In the genomic region with DNA sequence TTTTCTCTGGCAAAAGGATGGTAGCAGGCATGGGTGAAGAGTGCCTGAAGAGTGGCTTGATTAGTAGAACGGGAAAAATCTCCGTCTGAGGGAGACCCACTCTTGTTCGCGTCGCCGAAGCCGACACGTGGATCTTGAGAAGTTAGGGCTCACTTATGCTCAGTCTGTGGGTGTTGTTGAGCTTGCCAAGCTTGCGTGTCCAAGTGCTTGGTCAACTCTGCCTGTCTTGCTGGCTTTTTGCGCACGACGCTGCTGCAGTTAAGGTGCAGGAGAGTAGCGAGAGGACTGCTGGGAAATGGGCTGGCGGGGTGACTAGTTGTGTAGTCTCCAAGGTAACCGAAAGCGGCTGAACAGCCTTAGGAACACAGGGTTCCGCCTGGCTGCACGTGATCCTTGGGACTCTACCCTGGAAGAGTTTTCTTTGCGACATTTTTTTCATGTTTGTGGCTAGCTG, we compare ENCODE assay signal across 8 mouse cellular contexts. TPM values are rescaled to one million over a fixed set of nuclear protein-coding genes. Genes with fewer than 3 reads are reported as not detected.
A peak's percentile ranks its signal among the peaks of the same experiment; 100 is the strongest.
DNase-seq lines count a peak whose midpoint lies in the region; ATAC-seq and TF ChIP-seq lines count a peak whose summit lies in the region.

No protein-coding gene starts in this region.

- intact Hi-C loops in heart, postnatal 25 days (cut with DNase I): loop anchor here (5.0 kb wide), 1 partner anchor 101 kb away; a partner anchor contains a TSS

- H3K27ac ChIP-seq in ES-E14 (ENCODE audit: insufficient read depth, low read depth, low read length, poor library complexity, severe bottlenecking): peak overlapping the region; percentile 54; the same call in 1 of the 2 replicates
- H3K27ac ChIP-seq in forebrain, embryonic 15.5 days (replicated peaks): no peak overlapping the region
- peak overlapping the region; percentile 97 for H3K27ac ChIP-seq in lung, embryonic 15.5 days
- no peak overlapping the region for H3K27ac ChIP-seq in olfactory bulb, adult 2 months (ENCODE audit: insufficient read depth, low read depth, low read length)
- no peak overlapping the region for H3K27ac ChIP-seq in thymus, adult 2 months (ENCODE audit: control insufficient read depth, insufficient read depth, low read length)

- H3K9ac ChIP-seq in ES-E14 (ENCODE audit: insufficient read depth, low read depth, low read length, poor library complexity, severe bottlenecking): peak overlapping the region; percentile 76
- peak overlapping the region; percentile 53 for H3K9ac ChIP-seq in forebrain, embryonic 15.5 days (replicated peaks)
- peak overlapping the region; percentile 50 for H3K9ac ChIP-seq in lung, embryonic 15.5 days

- TF ChIP-seq POLR2A in olfactory bulb, adult 2 months (IDR thresholded peaks at IDR 0.05; ENCODE audit: insufficient read depth, low read depth, low read length): no peak
- no peak for TF ChIP-seq POLR2A in thymus, adult 2 months (IDR thresholded peaks at IDR 0.05; ENCODE audit: control insufficient read depth, extremely low read depth, insufficient read depth, low read length, poor library complexity)

- H3K36me3 ChIP-seq in ES-E14 (ENCODE audit: control insufficient read depth, insufficient read depth, low read length, poor library complexity, severe bottlenecking): no peaks in the 10 kb centered on the region; the same call in none of the 2 replicates
- peaks cover 6% of the 10 kb centered on the region for H3K36me3 ChIP-seq in forebrain, embryonic 15.5 days
- peaks cover 13% of the 10 kb centered on the region for H3K36me3 ChIP-seq in lung, embryonic 15.5 days
- peaks cover 4% of the 10 kb centered on the region for H3K36me3 ChIP-seq in thymus, adult 2 months (ENCODE audit: control insufficient read depth, insufficient read depth, low read length)

- H3K9me3 ChIP-seq in ES-E14 (ENCODE audit: control insufficient read depth, insufficient read depth, low read depth, low read length): no peaks in the 10 kb centered on the region
- H3K9me3 ChIP-seq in forebrain, embryonic 15.5 days: no peaks in the 10 kb centered on the region
- H3K9me3 ChIP-seq in lung, embryonic 15.5 days: no peaks in the 10 kb centered on the region

- H3K4me1 ChIP-seq in ES-E14 (ENCODE audit: control insufficient read depth in 2 of 2, insufficient read depth in 2 of 2, low read length in 2 of 2, poor library complexity in 1 of 2): 0 out of 4 replicates have a peak, but pooled peaks cover 0 to 7% of the 10 kb centered on the region in 2 experiments
- H3K4me1 ChIP-seq in forebrain, embryonic 15.5 days: peaks cover 19% of the 10 kb centered on the region
- peaks cover 26% of the 10 kb centered on the region for H3K4me1 ChIP-seq in lung, embryonic 15.5 days
- H3K4me1 ChIP-seq in olfactory bulb, adult 2 months (ENCODE audit: control insufficient read depth, insufficient read depth, low read length): peaks cover 9% of the 10 kb centered on the region
- H3K4me1 ChIP-seq in thymus, adult 2 months (replicated peaks; ENCODE audit: control insufficient read depth, insufficient read depth, low read length): peaks cover 6% of the 10 kb centered on the region; the same call in 1 of the 2 replicates

- peak overlapping the region; percentile 85 for H3K4me2 ChIP-seq in forebrain, embryonic 15.5 days (replicated peaks)
- peak overlapping the region; percentile 91 for H3K4me2 ChIP-seq in lung, embryonic 15.5 days

- no peaks in the 10 kb centered on the region for H3K27me3 ChIP-seq in forebrain, embryonic 15.5 days
- H3K27me3 ChIP-seq in lung, embryonic 15.5 days: no peaks in the 10 kb centered on the region
- no peaks in the 10 kb centered on the region for H3K27me3 ChIP-seq in thymus, adult 2 months (ENCODE audit: control insufficient read depth, insufficient read depth, low read length)

- ATAC-seq in forebrain, embryonic 15.5 days (replicated peaks): no peak
- peak; percentile 67; the same call in 1 of the 2 replicates for ATAC-seq in lung, embryonic 15.5 days (ENCODE audit: borderline replicate concordance, extremely low read depth, low FRiP score, low TSS enrichment)

- no peak for TF ChIP-seq CTCF in olfactory bulb, adult 2 months (IDR thresholded peaks at IDR 0.05; ENCODE audit: insufficient read depth, low read depth, low read length)
- TF ChIP-seq CTCF in thymus, adult 2 months (IDR thresholded peaks at IDR 0.05; ENCODE audit: borderline replicate concordance, control insufficient read depth, extremely low read depth, insufficient read depth, low read length, poor library complexity): 0 out of 2 replicates have a peak, but pooled peaks have one; percentile 19

- in situ Hi-C loops in ES-E14 (cut with MboI; ENCODE audit: low sequenced_read_pairs in 2 of 2, unreplicated experiment in 2 of 2): no loop called here

- peak; percentile 71 for DNase-seq in ES-E14 (ENCODE audit: low read depth, low spot score)
- peak; percentile 42 for DNase-seq in cerebellum, adult 11-12 months
- DNase-seq in heart, postnatal 25 days (ENCODE audit: low spot score): peak; percentile 59
- DNase-seq in layer of hippocampus, adult 18-20 months (ENCODE audit: low spot score in 2 of 2): peak; percentile 44 to 67
- DNase-seq in thymus, adult 2 months: peak; percentile 45

- WGBS in forebrain, embryonic 15.5 days: 7% methylated on average over 19 of the region's 19 CpGs
- WGBS in lung, embryonic 15.5 days: 4% methylated on average over 19 of the region's 19 CpGs
- WGBS in olfactory bulb, adult 2 months: 11% methylated on average over 19 of the region's 19 CpGs
- WGBS in thymus, adult 2 months: under 1% methylated on average over 19 of the region's 19 CpGs

- H3K4me3 ChIP-seq in ES-E14 (ENCODE audit: insufficient read depth in 1 of 2, low read depth in 1 of 2, low read length in 2 of 2, poor library complexity in 1 of 2, severe bottlenecking in 1 of 2): peak overlapping the region; percentile 68 to 72
- H3K4me3 ChIP-seq in forebrain, embryonic 15.5 days: peak overlapping the region; percentile 58
- peak overlapping the region; percentile 57 for H3K4me3 ChIP-seq in lung, embryonic 15.5 days
- peak overlapping the region; percentile 37 for H3K4me3 ChIP-seq in olfactory bulb, adult 2 months (ENCODE audit: insufficient read depth, low read depth, low read length)
- peak overlapping the region; percentile 56 for H3K4me3 ChIP-seq in thymus, adult 2 months (ENCODE audit: control insufficient read depth, insufficient read depth, low read length)

TF ChIP-seq in ES-E14, 5 proteins besides CTCF, POLR2A, EP300 and RAD21:
- no peak for TF ChIP-seq HCFC1 (IDR thresholded peaks at IDR 0.05; ENCODE audit: borderline replicate concordance, insufficient read depth, low read length)
- TF ChIP-seq MAFK (IDR thresholded peaks at IDR 0.05; ENCODE audit: insufficient read depth, low read depth, low read length): no peak
- TF ChIP-seq ZNF384 (IDR thresholded peaks at IDR 0.05; ENCODE audit: low read depth, low read length): peak; percentile 64
- TF ChIP-seq ZC3H11A (IDR thresholded peaks at IDR 0.05; ENCODE audit: borderline replicate concordance, low read depth, low read length): no peak

RNA-seq across cellular contexts. Expression of a gene that starts 1.1 kb away (rescaled TPM):
- 142 and 173 TPM in 2 replicates for total RNA-seq in ES-E14 (2012; rRNA removed)
- 28.0 and 29.0 TPM in 2 replicates for polyA plus RNA-seq in forebrain, embryonic 15.5 days (2015; fragmentation: Nextera tagmentation; extraction: Ambion mirVana)
- 10 to 100 TPM; 31.9 to 42.9 TPM for total RNA-seq in heart, postnatal 25 days (2021)
- 10 to 100 TPM; 69.2 to 71.2 TPM for total RNA-seq in layer of hippocampus, adult 18-20 months (2021)
- polyA plus RNA-seq in lung, embryonic 15.5 days (2015; fragmentation: Nextera tagmentation; extraction: Ambion mirVana): 22.8 and 27.5 TPM in 2 replicates
- polyA plus RNA-seq in olfactory bulb, adult 2 months (2012; ENCODE audit: insufficient read depth, insufficient read length, low replicate concordance, missing spikeins): 172 TPM in 1 of 2 replicates, not detected in the other
- polyA plus RNA-seq in thymus, adult 2 months (2012; rRNA removed): 47.4 and 50.6 TPM in 2 replicates

Comparison
In these comparisons a context has a peak if more than half of its experiments do, and no peak if none do; other contexts are left out.
1. H3K27ac ChIP-seq: peak in ES-E14 (single experiment) and lung, embryonic 15.5 days (single experiment); none in forebrain, embryonic 15.5 days (single experiment), olfactory bulb, adult 2 months (single experiment) and thymus, adult 2 months (single experiment).
2. Peak in every context shown above with its lines, with median percentiles within 50 percentile points of each other: DNase-seq, H3K4me3 ChIP-seq and H3K9ac ChIP-seq.